ENCODE assay signal across 29 mouse cellular contexts in the genomic region with DNA sequence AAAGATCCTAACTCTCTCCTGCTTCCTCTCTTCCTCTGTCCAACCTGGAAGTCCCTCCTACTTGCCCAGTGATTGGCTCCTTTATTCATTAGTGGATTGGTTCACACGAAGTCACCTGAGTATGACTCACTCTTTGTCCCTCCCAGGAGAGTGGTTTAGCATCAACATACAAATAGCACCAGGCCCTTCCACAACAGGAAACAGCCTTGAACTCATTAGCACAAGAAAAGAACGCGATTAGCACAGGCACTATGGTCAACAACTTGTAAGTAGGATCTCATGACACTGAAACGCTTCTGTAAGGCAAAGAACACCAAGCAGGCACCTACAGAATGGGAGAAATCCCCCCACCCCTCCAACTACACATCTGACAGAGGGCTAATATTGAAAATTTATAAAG.
DNase-seq lines count a peak whose midpoint lies in the region; ATAC-seq and TF ChIP-seq lines count a peak whose summit lies in the region.
"Had no signal": no experiment of that assay in that cellular context is flagged by ENCODE, and none has a peak within 500 bp of the region (broad histone marks: within the 10 kb centered on the region; RNA-seq: fewer than 3 reads in every experiment).

No protein-coding gene starts in this region.

- TF ChIP-seq CTCF in ES-Bruce4 (IDR thresholded peaks at IDR 0.05; ENCODE audit: low read depth, low read length): no peak

- no peak for TF ChIP-seq EP300 in ES-Bruce4 (IDR thresholded peaks at IDR 0.05; ENCODE audit: insufficient read depth, low read depth, low read length)

- H3K27ac ChIP-seq in heart, embryonic 10.5 days: no peak overlapping the region
- H3K27ac ChIP-seq in ES-Bruce4 (ENCODE audit: insufficient read depth, low read length): peak overlapping the region; percentile 97
- H3K27ac ChIP-seq in hindbrain, embryonic 12.5 days: no peak overlapping the region
- H3K27ac ChIP-seq: embryonic facial prominence, embryonic 12.5 days; embryonic facial prominence, embryonic 15.5 days; forebrain, embryonic 12.5 days; forebrain, embryonic 15.5 days; heart, embryonic 15.5 days; hindbrain, embryonic 10.5 days; hindbrain, embryonic 15.5 days had no signal

- no peak overlapping the region for H3K4me2 ChIP-seq in hindbrain, embryonic 12.5 days (replicated peaks)
- H3K4me2 ChIP-seq: embryonic facial prominence, embryonic 12.5 days; embryonic facial prominence, embryonic 15.5 days; forebrain, embryonic 12.5 days; forebrain, embryonic 15.5 days; heart, embryonic 12.5 days; heart, embryonic 15.5 days; hindbrain, embryonic 15.5 days had no signal

- TF ChIP-seq POLR2A in ES-Bruce4 (IDR thresholded peaks at IDR 0.05; ENCODE audit: insufficient read depth, low read length): no peak

- H3K4me1 ChIP-seq in heart, embryonic 10.5 days: no peaks in the 10 kb centered on the region
- no peaks in the 10 kb centered on the region for H3K4me1 ChIP-seq in ES-Bruce4 (ENCODE audit: control insufficient read depth, insufficient read depth, low read length)
- H3K4me1 ChIP-seq in hindbrain, embryonic 12.5 days: no peaks in the 10 kb centered on the region
- H3K4me1 ChIP-seq: embryonic facial prominence, embryonic 12.5 days; embryonic facial prominence, embryonic 15.5 days; forebrain, embryonic 12.5 days; forebrain, embryonic 15.5 days; heart, embryonic 12.5 days; heart, embryonic 15.5 days; hindbrain, embryonic 10.5 days; hindbrain, embryonic 15.5 days had no signal

- peak; percentile 28 for DNase-seq in heart, adult 11 months
- DNase-seq in heart, embryonic 10.5 days (ENCODE audit: low spot score): no peak
- DNase-seq in NIH3T3 (ENCODE audit: low read depth) (peak; percentile 5), ZHBTc4 (ENCODE audit: low read depth, low spot score) (peak; percentile 97)
- DNase-seq in cerebellum, adult 11 months: no peak
- no peak for DNase-seq in Muller cell, postnatal 12 days (ENCODE audit: inconsistent ontology term)
- DNase-seq: adrenal gland, adult 8-10 months; adrenal gland, postnatal 25 days; cerebellum, adult 18-20 months; cerebellum, adult 9-10 months; cerebellum, postnatal 14 days; gastrocnemius, postnatal 10 days; gastrocnemius, postnatal 36 days; heart, postnatal 10 days; heart, postnatal 36 days; kidney, adult 2 months had no signal

- H3K27me3 ChIP-seq in heart, embryonic 10.5 days (ENCODE audit: insufficient read depth, poor library complexity, severe bottlenecking): no peaks in the 10 kb centered on the region
- H3K27me3 ChIP-seq in ES-Bruce4 (ENCODE audit: control insufficient read depth, insufficient read depth, low read length, poor library complexity, severe bottlenecking): no peaks in the 10 kb centered on the region
- H3K27me3 ChIP-seq in hindbrain, embryonic 12.5 days: no peaks in the 10 kb centered on the region
- H3K27me3 ChIP-seq: embryonic facial prominence, embryonic 12.5 days; embryonic facial prominence, embryonic 15.5 days; forebrain, embryonic 12.5 days; forebrain, embryonic 15.5 days; heart, embryonic 12.5 days; heart, embryonic 15.5 days; hindbrain, embryonic 15.5 days had no signal

- H3K36me3 ChIP-seq in heart, embryonic 10.5 days: no peaks in the 10 kb centered on the region
- no peaks in the 10 kb centered on the region for H3K36me3 ChIP-seq in ES-Bruce4 (ENCODE audit: control insufficient read depth, insufficient read depth, low read length, poor library complexity, severe bottlenecking)
- H3K36me3 ChIP-seq in hindbrain, embryonic 12.5 days: no peaks in the 10 kb centered on the region
- H3K36me3 ChIP-seq: embryonic facial prominence, embryonic 12.5 days; embryonic facial prominence, embryonic 15.5 days; forebrain, embryonic 12.5 days; forebrain, embryonic 15.5 days; G1E; heart, embryonic 12.5 days; heart, embryonic 15.5 days; hindbrain, embryonic 10.5 days; hindbrain, embryonic 15.5 days had no signal

- no peak overlapping the region for H3K4me3 ChIP-seq in heart, embryonic 10.5 days
- no peak overlapping the region for H3K4me3 ChIP-seq in ES-Bruce4 (ENCODE audit: low read depth, low read length)
- no peak overlapping the region for H3K4me3 ChIP-seq in hindbrain, embryonic 12.5 days
- H3K4me3 ChIP-seq: embryonic facial prominence, embryonic 12.5 days; embryonic facial prominence, embryonic 15.5 days; forebrain, embryonic 12.5 days; forebrain, embryonic 15.5 days; heart, embryonic 12.5 days; heart, embryonic 15.5 days; hindbrain, embryonic 10.5 days; hindbrain, embryonic 15.5 days had no signal

- WGBS in heart, embryonic 10.5 days: 44% methylated on average over 4 of the region's 4 CpGs
- WGBS in hindbrain, embryonic 12.5 days: 48% methylated on average over 4 of the region's 4 CpGs

- no peaks in the 10 kb centered on the region for H3K9me3 ChIP-seq in heart, embryonic 10.5 days
- H3K9me3 ChIP-seq in ES-Bruce4 (replicated peaks; ENCODE audit: control insufficient read depth, insufficient read depth, low read length, poor library complexity, severe bottlenecking): peaks cover 4% of the 10 kb centered on the region
- H3K9me3 ChIP-seq in hindbrain, embryonic 12.5 days (replicated peaks): no peaks in the 10 kb centered on the region
- H3K9me3 ChIP-seq: embryonic facial prominence, embryonic 12.5 days; embryonic facial prominence, embryonic 15.5 days; forebrain, embryonic 12.5 days; forebrain, embryonic 15.5 days; G1E; heart, embryonic 12.5 days; heart, embryonic 15.5 days; hindbrain, embryonic 10.5 days; hindbrain, embryonic 15.5 days had no signal

- no peak for ATAC-seq in hindbrain, embryonic 12.5 days (ENCODE audit: low FRiP score)
- ATAC-seq: activated CD4-positive, CD25-positive, alpha-beta regulatory T cell, adult 4 months; forebrain, embryonic 15.5 days; intestine, postnatal 0 days had no signal

- H3K9ac ChIP-seq in ES-Bruce4 (ENCODE audit: low read depth, poor library complexity, severe bottlenecking): no peak overlapping the region
- H3K9ac ChIP-seq in hindbrain, embryonic 12.5 days: no peak overlapping the region
- H3K9ac ChIP-seq: embryonic facial prominence, embryonic 12.5 days; embryonic facial prominence, embryonic 15.5 days; forebrain, embryonic 12.5 days; forebrain, embryonic 15.5 days; heart, embryonic 12.5 days; heart, embryonic 15.5 days; hindbrain, embryonic 15.5 days had no signal

Comparison
In these comparisons a context has a peak if more than half of its experiments do, and no peak if none do; other contexts are left out.
1. DNase-seq: peak in heart, adult 11 months (single experiment), NIH3T3 (single experiment) and ZHBTc4 (single experiment); none in heart, embryonic 10.5 days (single experiment), cerebellum, adult 11 months (single experiment) and Muller cell, postnatal 12 days (single experiment).